Mouse (Mus musculus) forebrain, embryonic 12.5 days (tissue): Measurements from ENCODE around the gene Igsf3. TPM values are rescaled to one million over a fixed set of nuclear protein-coding genes. Genes with fewer than 3 reads are reported as not detected.

Experiments
- ATAC-seq: fragments of 200-750 bp; cut with Nextera tagmentation; 2 replicates; pipeline ENCODE4 v1.8.0; 2017; ENCODE audit warnings: moderate TSS enrichment; ENCODE audit not compliant: low FRiP score
- H3K27ac ChIP-seq: fragments of 300-500 bp; sonication (generic); 2 replicates; pipeline ENCODE4 v1.5.1; 2016; ENCODE audit warnings: mild to moderate bottlenecking
- H3K27me3 ChIP-seq: fragments of 300-500 bp; sonication (generic); 2 replicates; pipeline ENCODE4 v1.6.1; 2016; ENCODE audit warnings: mild to moderate bottlenecking
- H3K36me3 ChIP-seq: fragments of 300-500 bp; sonication (generic); replicated peaks from 2 replicates; pipeline ENCODE4 v1.6.1; 2016; ENCODE audit warnings: mild to moderate bottlenecking
- H3K4me1 ChIP-seq: fragments of 300-500 bp; sonication (generic); 2 replicates; pipeline ENCODE4 v1.6.1; 2016
- H3K4me2 ChIP-seq: fragments of 300-500 bp; sonication (generic); 2 replicates; pipeline ENCODE4 v1.6.1; 2016; ENCODE audit warnings: mild to moderate bottlenecking, moderate library complexity
- H3K4me3 ChIP-seq: fragments of 300-500 bp; sonication (generic); replicated peaks from 2 replicates; pipeline ENCODE4 v1.5.1; 2016; ENCODE audit warnings: mild to moderate bottlenecking
- H3K9ac ChIP-seq: fragments of 300-500 bp; sonication (generic); 2 replicates; pipeline ENCODE4 v1.6.1; 2016; ENCODE audit warnings: mild to moderate bottlenecking
- H3K9me3 ChIP-seq: fragments of 300-500 bp; sonication (generic); 2 replicates; pipeline ENCODE4 v1.6.1; 2016
- WGBS: fragments of 180-500 bp; shearing (Covaris S2); methylation state at CpG from one replicate; pipeline ENCODE4 v1.1.7; 2016; 5-methylcytosine and 5-hydroxymethylcytosine counted together
- polyA plus RNA-seq: library from polyadenylated mRNA; unstranded; fragments of >200 nt; fragmentation: Nextera tagmentation; extraction: Ambion mirVana; gene quantifications from 2 replicates; pipeline ENCODE4 v1.2.1, GENCODE M21; 2016

Igsf3 gene
- polyA plus RNA-seq, 1 experiment from 2014 or later, result 27.8 TPM

DNA sequence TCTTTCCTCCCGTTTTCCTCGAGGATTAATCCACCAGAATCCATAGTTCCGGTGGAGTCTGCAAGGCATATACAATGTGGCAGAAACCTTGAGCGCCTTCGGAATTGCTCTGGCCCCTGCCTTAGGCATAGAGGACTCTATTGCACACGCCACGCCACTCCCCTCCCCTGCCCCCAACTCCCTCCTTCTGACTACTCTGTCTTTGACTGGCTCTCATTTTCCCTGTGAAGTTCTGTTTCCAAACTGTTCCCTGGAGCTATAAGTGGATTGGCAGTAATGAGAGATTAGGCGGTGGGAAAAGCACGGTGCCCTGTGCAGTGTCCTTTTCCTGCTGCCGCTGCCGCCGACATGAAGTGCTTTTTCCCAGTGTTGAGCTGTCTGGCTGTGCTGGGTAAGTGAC lies 1.2 kb downstream of the Igsf3 start:
- Histone ChIP-seq H3K4me2 (peak overlapping the region; percentile 97), H3K4me3 (peak overlapping the region; percentile 60), H3K9me3 (no peaks in the 10 kb centered on the region), H3K4me1 (peaks cover 55% of the 10 kb centered on the region), H3K27ac (0 out of 2 replicates have a peak overlapping the region, but pooled peaks have one; percentile 15), H3K9ac (peak overlapping the region; percentile 69), H3K27me3 (peaks cover 23% of the 10 kb centered on the region), H3K36me3 (no peaks in the 10 kb centered on the region)
- WGBS, result under 1% methylated on average over 12 of the region's 12 CpGs
- ATAC-seq, result peak; percentile 56; the same call in 1 of the 2 replicates

GRCm38 (mm10) chr3:101379789-101380188 lies 2.9 kb downstream of the Igsf3 start:
- ATAC-seq, result no peak
- WGBS, result 21% methylated on average over 4 of the region's 4 CpGs
- Histone ChIP-seq H3K36me3 (no peaks in the 10 kb centered on the region), H3K4me3 (0 out of 2 replicates have a peak overlapping the region, but pooled peaks have one; percentile 11), H3K4me2 (peak overlapping the region; percentile 97), H3K9ac (peak overlapping the region; percentile 25), H3K27ac (no peak overlapping the region), H3K4me1 (peaks cover 55% of the 10 kb centered on the region), H3K9me3 (no peaks in the 10 kb centered on the region), H3K27me3 (peaks cover 15% of the 10 kb centered on the region)

DNA sequence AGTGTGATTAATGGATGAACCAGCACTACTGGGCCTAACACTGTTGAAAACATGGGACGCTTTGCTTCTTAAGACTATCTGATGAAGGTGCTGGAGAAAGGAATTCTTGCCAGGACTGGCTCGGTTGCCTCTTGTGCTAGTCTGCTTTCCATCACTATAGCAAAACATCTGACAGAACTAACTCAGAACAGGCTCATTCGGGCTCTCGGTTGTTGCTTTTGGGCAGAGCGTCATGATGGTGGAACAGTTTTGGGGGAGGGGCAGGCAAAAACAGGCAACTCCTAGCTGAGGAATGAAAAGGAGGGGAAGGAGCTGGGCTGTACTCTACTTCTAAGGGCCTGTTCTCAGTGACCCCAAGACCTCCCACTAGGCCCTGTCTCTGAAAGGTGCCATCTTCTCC lies 4.8 kb downstream of the Igsf3 start:
- no peak overlapping the region for H3K4me2 ChIP-seq

GRCm38 (mm10) chr3:101382751-101383150 lies 5.9 kb downstream of the Igsf3 start:
- Histone ChIP-seq H3K4me3 (no peak overlapping the region), H3K27ac (no peak overlapping the region), H3K36me3 (no peaks in the 10 kb centered on the region), H3K27me3 (peaks cover 14% of the 10 kb centered on the region; the same call in 1 of the 2 replicates), H3K4me2 (no peak overlapping the region), H3K9ac (no peak overlapping the region), H3K4me1 (peaks cover 59% of the 10 kb centered on the region), H3K9me3 (no peaks in the 10 kb centered on the region)
- ATAC-seq, result no peak
- 54% methylated on average over 4 of the region's 4 CpGs for WGBS

More for the DNA sequence above, 4.8 kb downstream of the Igsf3 start:
- 84% methylated on average over 5 of the region's 5 CpGs for WGBS
- no peak for ATAC-seq
- no peak overlapping the region for H3K27ac ChIP-seq
- no peak overlapping the region for H3K9ac ChIP-seq
- no peaks in the 10 kb centered on the region for H3K36me3 ChIP-seq
- no peaks in the 10 kb centered on the region for H3K9me3 ChIP-seq
- peaks cover 14% of the 10 kb centered on the region; the same call in 1 of the 2 replicates for H3K27me3 ChIP-seq
- H3K4me3 ChIP-seq, result no peak overlapping the region
- peaks cover 57% of the 10 kb centered on the region for H3K4me1 ChIP-seq

GRCm38 (mm10) chr3:101386430-101387016 lies 9.6 kb downstream of the Igsf3 start:
- 72% methylated on average over 8 of the region's 8 CpGs for WGBS
- H3K27me3 ChIP-seq, result peaks cover 13% of the 10 kb centered on the region
- no peaks in the 10 kb centered on the region for H3K36me3 ChIP-seq
- peaks cover 57% of the 10 kb centered on the region for H3K4me1 ChIP-seq
- no peaks in the 10 kb centered on the region for H3K9me3 ChIP-seq
- H3K4me3 ChIP-seq, result no peak overlapping the region
- no peak overlapping the region for H3K9ac ChIP-seq
- no peak overlapping the region for H3K27ac ChIP-seq
- no peak for ATAC-seq
- no peak overlapping the region for H3K4me2 ChIP-seq

DNA sequence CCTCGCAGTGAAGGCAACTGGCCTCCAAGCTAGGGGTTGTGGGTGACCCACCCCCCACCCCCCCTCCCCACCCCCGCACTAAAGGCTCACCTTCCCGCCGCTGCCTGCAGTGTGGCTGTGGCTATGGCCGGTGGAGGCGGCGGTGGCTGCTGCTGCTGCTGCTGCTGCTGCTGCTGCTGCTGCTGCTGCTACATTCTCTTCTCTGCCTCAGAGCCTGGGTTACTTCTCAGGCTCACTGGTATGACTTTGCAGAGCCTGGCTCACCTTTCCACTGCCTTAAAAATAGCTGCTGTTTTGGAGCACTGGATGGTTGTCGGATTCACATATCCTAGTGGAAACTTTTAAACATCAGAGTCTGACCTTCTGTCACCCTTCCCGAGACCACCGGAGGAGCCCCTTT lies 11.0 kb downstream of the Igsf3 start:
- Histone ChIP-seq H3K27me3 (peaks cover 13% of the 10 kb centered on the region), H3K9ac (no peak overlapping the region), H3K4me1 (peaks cover 46% of the 10 kb centered on the region), H3K27ac (no peak overlapping the region), H3K36me3 (no peaks in the 10 kb centered on the region), H3K4me2 (0 out of 2 replicates have a peak overlapping the region, but pooled peaks have one; percentile 2), H3K9me3 (no peaks in the 10 kb centered on the region), H3K4me3 (no peak overlapping the region)
- 6% methylated on average over 10 of the region's 10 CpGs for WGBS
- 0 out of 2 replicates have a peak, but pooled peaks have one; percentile 8 for ATAC-seq

DNA sequence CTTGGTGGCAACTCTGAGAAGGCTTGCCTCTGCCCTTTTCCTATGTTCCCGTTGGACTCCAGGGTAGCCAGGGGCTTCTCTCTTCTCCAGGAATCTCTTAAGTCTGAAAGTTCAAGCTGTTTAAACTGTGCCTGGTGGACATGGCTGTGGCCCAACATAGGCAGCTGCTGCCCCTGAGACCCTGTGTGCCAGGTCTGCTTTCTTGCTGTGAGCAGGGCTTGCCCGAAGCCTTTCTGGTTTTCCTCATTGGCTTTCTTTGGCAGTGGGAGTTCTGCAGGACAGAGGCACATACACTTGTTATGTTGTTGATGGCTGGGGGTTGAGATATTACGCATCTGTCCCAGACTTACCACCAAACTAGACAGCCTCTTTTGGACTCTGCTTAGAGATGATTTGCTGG lies 12.7 kb downstream of the Igsf3 start:
- Histone ChIP-seq H3K9ac (no peak overlapping the region), H3K9me3 (no peaks in the 10 kb centered on the region), H3K36me3 (no peaks in the 10 kb centered on the region), H3K4me2 (no peak overlapping the region), H3K27me3 (peaks cover 13% of the 10 kb centered on the region), H3K4me3 (no peak overlapping the region), H3K27ac (no peak overlapping the region), H3K4me1 (peaks cover 56% of the 10 kb centered on the region)
- WGBS, result 88% methylated on average over 3 of the region's 3 CpGs
- ATAC-seq, result no peak

DNA sequence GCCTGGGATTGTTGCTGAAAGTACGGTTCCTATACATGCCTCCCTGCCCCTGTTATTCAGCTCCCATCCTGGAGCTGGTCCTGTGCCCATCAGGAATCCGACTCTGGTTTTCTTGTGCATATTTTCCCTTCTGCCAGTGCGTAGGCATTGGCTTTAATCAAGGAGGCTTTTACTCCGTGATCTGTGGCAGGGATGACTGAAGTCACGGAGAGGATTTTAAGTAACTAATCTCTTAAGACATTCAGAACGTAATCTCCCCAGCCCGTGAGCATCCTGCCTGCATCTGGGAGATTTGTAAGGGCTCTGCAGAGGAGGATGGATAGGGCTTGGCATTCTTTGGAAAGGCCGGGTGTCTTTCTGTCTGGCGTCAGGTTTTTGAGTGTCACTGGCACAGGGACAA lies 13.6 kb downstream of the Igsf3 start:
- Histone ChIP-seq H3K9me3 (no peaks in the 10 kb centered on the region), H3K4me3 (no peak overlapping the region), H3K9ac (no peak overlapping the region), H3K36me3 (no peaks in the 10 kb centered on the region), H3K4me1 (peaks cover 65% of the 10 kb centered on the region), H3K4me2 (no peak overlapping the region), H3K27me3 (peaks cover 13% of the 10 kb centered on the region), H3K27ac (no peak overlapping the region)
- ATAC-seq, result no peak
- WGBS, result 27% methylated on average over 9 of the region's 9 CpGs

DNA sequence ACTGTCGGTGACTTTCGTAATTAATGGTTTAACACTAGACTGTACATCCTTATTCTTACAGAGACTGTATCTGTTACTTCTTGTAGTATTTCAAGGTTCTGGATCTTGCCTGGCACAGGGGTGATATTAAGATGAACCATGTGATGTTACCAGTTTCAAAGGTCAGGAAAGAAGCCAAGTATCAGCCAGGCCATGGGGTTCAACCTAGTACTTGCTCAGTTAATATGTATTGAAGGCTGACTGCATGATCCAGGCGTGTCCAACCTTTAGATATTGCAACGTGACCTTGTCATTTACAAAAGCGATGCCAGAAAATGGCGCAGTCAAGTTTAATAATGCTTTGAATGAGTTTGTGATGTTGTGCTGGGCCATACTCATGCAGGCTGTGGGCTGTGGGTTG lies 15.1 kb downstream of the Igsf3 start:
- ATAC-seq, result no peak; the same call in 1 of the 2 replicates
- Histone ChIP-seq H3K4me1 (peaks cover 73% of the 10 kb centered on the region), H3K4me2 (no peak overlapping the region), H3K9me3 (no peaks in the 10 kb centered on the region), H3K9ac (no peak overlapping the region), H3K27ac (no peak overlapping the region), H3K27me3 (peaks cover 13% of the 10 kb centered on the region), H3K4me3 (no peak overlapping the region), H3K36me3 (no peaks in the 10 kb centered on the region)
- WGBS, result 95% methylated on average over 6 of the region's 6 CpGs

DNA sequence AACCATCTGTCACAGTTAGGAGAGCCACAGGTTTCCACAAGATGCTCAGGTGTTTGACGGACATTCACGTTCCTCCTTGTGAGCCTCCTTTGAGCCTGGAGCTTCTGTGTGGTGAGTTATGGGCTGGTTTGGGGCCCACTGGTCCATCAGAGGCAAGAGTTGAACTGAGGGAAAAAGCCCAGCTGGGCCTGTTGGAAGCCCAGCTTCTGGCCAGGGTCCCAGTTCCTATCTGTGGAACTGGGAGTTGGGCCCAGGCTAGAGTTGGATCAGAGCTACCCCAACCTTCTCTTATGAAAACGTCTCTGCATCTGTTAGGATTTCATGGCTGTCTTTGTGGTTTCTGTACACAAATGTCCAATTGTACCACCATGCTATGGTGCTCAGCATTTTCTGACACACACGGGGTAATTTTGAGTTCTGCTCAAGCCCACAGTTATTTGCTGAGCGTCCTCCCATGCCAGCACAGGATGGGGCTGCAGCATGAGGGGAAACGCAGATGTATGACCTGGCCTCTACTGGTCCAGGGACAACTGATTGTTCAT lies 16.3 kb downstream of the Igsf3 start:
- H3K27ac ChIP-seq, result no peak overlapping the region
- no peak overlapping the region for H3K4me2 ChIP-seq
- no peak overlapping the region for H3K9ac ChIP-seq
- H3K4me1 ChIP-seq, result peaks cover 78% of the 10 kb centered on the region
- H3K27me3 ChIP-seq, result peaks cover 13% of the 10 kb centered on the region
- WGBS, result 88% methylated on average over 6 of the region's 6 CpGs
- ATAC-seq, result no peak
- no peaks in the 10 kb centered on the region for H3K36me3 ChIP-seq
- H3K4me3 ChIP-seq, result no peak overlapping the region
- no peaks in the 10 kb centered on the region for H3K9me3 ChIP-seq

GRCm38 (mm10) chr3:101393659-101394539 lies 17.0 kb downstream of the Igsf3 start:
- Histone ChIP-seq H3K9ac (no peak overlapping the region), H3K4me3 (no peak overlapping the region), H3K36me3 (no peaks in the 10 kb centered on the region), H3K27me3 (peaks cover 12% of the 10 kb centered on the region), H3K27ac (no peak overlapping the region), H3K9me3 (no peaks in the 10 kb centered on the region), H3K4me1 (peaks cover 79% of the 10 kb centered on the region), H3K4me2 (no peak overlapping the region)
- WGBS, result 67% methylated on average over 19 of the region's 19 CpGs
- no peak for ATAC-seq

DNA sequence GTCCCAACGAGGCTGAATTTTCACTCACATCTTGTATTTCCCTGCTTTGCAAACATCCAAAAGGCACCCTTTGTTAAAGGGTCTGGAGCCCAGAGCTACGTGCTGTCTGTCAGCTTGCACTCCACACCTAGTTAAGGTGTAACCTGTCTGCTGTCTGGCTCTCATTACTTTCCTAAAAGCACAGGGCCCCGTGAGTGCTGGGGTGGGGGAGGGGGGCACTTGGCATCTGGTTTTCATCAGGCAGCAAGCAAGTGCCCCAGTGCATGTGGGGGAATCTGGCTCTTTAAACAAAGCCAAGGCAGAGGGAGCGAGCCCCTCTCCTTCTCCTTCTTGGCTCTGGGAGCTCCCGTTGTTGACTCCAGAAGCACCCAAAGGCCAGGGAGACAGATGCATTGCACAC lies 18.5 kb downstream of the Igsf3 start:
- no peaks in the 10 kb centered on the region for H3K36me3 ChIP-seq
- peaks cover 75% of the 10 kb centered on the region for H3K4me1 ChIP-seq
- ATAC-seq, result no peak
- H3K27me3 ChIP-seq, result peaks cover 4% of the 10 kb centered on the region
- no peak overlapping the region for H3K9ac ChIP-seq
- WGBS, result 59% methylated on average over 5 of the region's 5 CpGs
- no peak overlapping the region for H3K4me3 ChIP-seq
- no peak overlapping the region for H3K4me2 ChIP-seq
- peak overlapping the region; percentile 61 for H3K27ac ChIP-seq
- no peaks in the 10 kb centered on the region for H3K9me3 ChIP-seq
